Mouse (Mus musculus) urinary bladder, postnatal 36 days (tissue): Measurements from ENCODE around the gene Eps8l3.
A peak's percentile ranks its signal among the peaks of the same experiment; 100 is the strongest.

Source experiments
- DNase-seq, 2 experiments: peaks; one replicate each; pipeline ENCODE4 v3.0.0; 2022; ENCODE audit warnings: low spot score in 2 of 2, mixed read lengths in 1 of 2

Gene Eps8l3

GRCm38 (mm10) chr3:107877005-107877404, at the start of gene Eps8l3:
TSS of gene Eps8l3 (plus strand) at chr3:107877229.
- no peak for DNase-seq

GRCm38 (mm10) chr3:107827873-107828405, 49.1 kb upstream of the Eps8l3 start:
- DNase-seq: no peak

- DNase-seq: peak in 1 of 2 experiments; percentile 22
Observed at GRCm38 (mm10) chr3:107828518-107828917, 48.5 kb upstream of the Eps8l3 start.

GRCm38 (mm10) chr3:107828997-107829396, 48.0 kb upstream of the Eps8l3 start:
- DNase-seq: no peak

- peak in 1 of 2 experiments; percentile 74 for DNase-seq
Observed at GRCm38 (mm10) chr3:107829625-107830024, 47.4 kb upstream of the Eps8l3 start.

GRCm38 (mm10) chr3:107831875-107832554, 45.0 kb upstream of the Eps8l3 start:
- DNase-seq: peak in 1 of 2 experiments; percentile 21

GRCm38 (mm10) chr3:107832645-107833044, 44.4 kb upstream of the Eps8l3 start:
- DNase-seq: no peak

GRCm38 (mm10) chr3:107833370-107833769, 43.7 kb upstream of the Eps8l3 start:
- DNase-seq: no peak

- DNase-seq: no peak
Observed at GRCm38 (mm10) chr3:107833872-107834341, 43.1 kb upstream of the Eps8l3 start.

- no peak for DNase-seq
Observed at GRCm38 (mm10) chr3:107835301-107835700, 41.7 kb upstream of the Eps8l3 start.

- no peak for DNase-seq
Observed at GRCm38 (mm10) chr3:107839855-107840254, 37.2 kb upstream of the Eps8l3 start.

- no peak for DNase-seq
Observed at GRCm38 (mm10) chr3:107840855-107841254, 36.2 kb upstream of the Eps8l3 start.

GRCm38 (mm10) chr3:107841370-107841769, 35.7 kb upstream of the Eps8l3 start:
- peak in 1 of 2 experiments; percentile 54 for DNase-seq

- DNase-seq: no peak
Observed at GRCm38 (mm10) chr3:107843406-107843805, 33.6 kb upstream of the Eps8l3 start.

GRCm38 (mm10) chr3:107844001-107844400, 33.0 kb upstream of the Eps8l3 start:
- peak in 1 of 2 experiments; percentile 31 for DNase-seq

- DNase-seq: no peak
Observed at GRCm38 (mm10) chr3:107844499-107844898, 32.5 kb upstream of the Eps8l3 start.

- no peak for DNase-seq
Observed at GRCm38 (mm10) chr3:107846175-107846574, 30.9 kb upstream of the Eps8l3 start.

GRCm38 (mm10) chr3:107846835-107847234, 30.2 kb upstream of the Eps8l3 start:
- no peak for DNase-seq

- DNase-seq: no peak
Observed at GRCm38 (mm10) chr3:107848126-107848525, 28.9 kb upstream of the Eps8l3 start.

- DNase-seq: no peak
Observed at GRCm38 (mm10) chr3:107849000-107849692, 27.9 kb upstream of the Eps8l3 start.

- DNase-seq: no peak
Observed at GRCm38 (mm10) chr3:107849693-107850031, 27.4 kb upstream of the Eps8l3 start.

- DNase-seq: peak in 1 of 2 experiments; percentile 46
Observed at GRCm38 (mm10) chr3:107850418-107851031, 26.5 kb upstream of the Eps8l3 start.
